Mouse (Mus musculus) brain, adult 2 months (tissue): ENCODE results near the gene Fxyd5.

Source experiments
- DNase-seq: peaks from one replicate; pipeline ENCODE4 v3.0.0; 2011; ENCODE audit warnings: low read depth, low spot score

Fxyd5 gene

GRCm38 (mm10) chr7:31040281-31041022, 1.8 kb downstream of the Fxyd5 start:
- no peak for DNase-seq

GRCm38 (mm10) chr7:31039011-31039410, 3.3 kb downstream of the Fxyd5 start:
- no peak for DNase-seq

DNA sequence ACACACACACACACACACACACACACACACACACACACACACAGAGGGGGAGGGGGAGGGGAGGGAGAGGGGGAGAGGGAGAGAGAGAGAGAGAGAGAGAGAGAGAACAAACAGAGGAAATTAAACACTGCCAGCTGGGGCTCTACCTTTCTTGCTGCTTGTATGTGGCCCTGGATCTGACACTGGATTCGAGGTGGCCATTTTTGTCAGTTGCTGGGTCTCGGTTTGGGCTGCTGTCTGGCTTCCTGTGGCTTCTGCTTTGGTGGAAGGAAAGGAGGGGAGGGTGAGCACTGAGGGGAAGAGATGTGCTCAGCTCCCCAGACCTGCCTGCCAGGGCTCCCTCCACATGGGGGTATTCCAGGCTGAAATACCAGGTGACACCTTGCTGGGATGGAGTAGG, 4.6 kb downstream of the Fxyd5 start:
- DNase-seq, result no peak

GRCm38 (mm10) chr7:31036917-31037316, 5.4 kb downstream of the Fxyd5 start:
- no peak for DNase-seq

- DNase-seq, result no peak
These were observed 7.0 kb downstream of the Fxyd5 start for GRCm38 (mm10) chr7:31035291-31035690.

GRCm38 (mm10) chr7:31034789-31035188, 7.5 kb downstream of the Fxyd5 start:
- DNase-seq, result peak; percentile 31

- DNase-seq, result no peak
These were observed 8.7 kb downstream of the Fxyd5 start for GRCm38 (mm10) chr7:31033409-31034165.

DNA sequence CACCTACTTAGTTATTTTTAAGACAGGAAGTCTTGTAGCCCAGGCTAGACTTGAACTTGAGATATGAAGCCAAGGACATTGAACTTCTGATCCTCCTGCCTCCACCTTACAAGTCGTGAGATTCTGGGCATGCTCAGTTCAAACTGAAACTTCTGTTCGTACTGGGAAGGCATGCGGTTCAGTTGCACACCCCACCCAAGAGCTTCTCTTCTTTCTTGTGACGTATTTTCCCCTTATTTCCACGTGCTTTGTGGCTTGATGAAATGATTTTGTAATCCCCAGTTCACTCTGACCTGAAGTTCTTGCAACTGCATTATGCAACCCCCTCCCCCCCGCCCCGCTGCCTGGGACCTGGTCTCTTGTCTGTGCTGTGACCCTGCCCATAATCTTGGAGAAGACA, 10.6 kb downstream of the Fxyd5 start:
- DNase-seq, result no peak

DNA sequence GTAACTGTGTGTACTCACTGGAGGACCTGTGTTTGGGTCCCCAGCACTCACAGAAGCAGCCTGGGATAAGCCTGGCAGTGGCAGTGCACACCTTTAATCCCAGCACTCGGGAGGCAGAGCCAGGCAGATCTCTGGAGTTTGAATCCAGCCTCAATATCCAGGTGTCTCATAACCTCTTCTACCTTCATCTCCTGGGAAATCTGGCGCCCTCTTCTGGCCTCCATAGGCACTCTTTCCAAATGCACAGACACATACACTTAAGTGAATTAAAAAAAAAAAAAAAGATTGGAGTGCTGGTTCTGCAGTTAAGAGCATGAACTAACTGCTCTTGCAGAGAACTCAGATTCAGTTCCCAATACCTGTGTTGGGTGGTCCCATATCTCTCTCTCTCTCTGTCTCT, 11.6 kb downstream of the Fxyd5 start:
- DNase-seq, result no peak

- no peak for DNase-seq
These were observed 13.7 kb downstream of the Fxyd5 start for GRCm38 (mm10) chr7:31028609-31029008.

- peak; percentile 93 for DNase-seq
These were observed 25.0 kb downstream of the Fxyd5 start for GRCm38 (mm10) chr7:31017104-31017901.

- no peak for DNase-seq
These were observed 29.3 kb downstream of the Fxyd5 start for GRCm38 (mm10) chr7:31012971-31013370.

- no peak for DNase-seq
These were observed 33.4 kb downstream of the Fxyd5 start for GRCm38 (mm10) chr7:31008889-31009288.

DNA sequence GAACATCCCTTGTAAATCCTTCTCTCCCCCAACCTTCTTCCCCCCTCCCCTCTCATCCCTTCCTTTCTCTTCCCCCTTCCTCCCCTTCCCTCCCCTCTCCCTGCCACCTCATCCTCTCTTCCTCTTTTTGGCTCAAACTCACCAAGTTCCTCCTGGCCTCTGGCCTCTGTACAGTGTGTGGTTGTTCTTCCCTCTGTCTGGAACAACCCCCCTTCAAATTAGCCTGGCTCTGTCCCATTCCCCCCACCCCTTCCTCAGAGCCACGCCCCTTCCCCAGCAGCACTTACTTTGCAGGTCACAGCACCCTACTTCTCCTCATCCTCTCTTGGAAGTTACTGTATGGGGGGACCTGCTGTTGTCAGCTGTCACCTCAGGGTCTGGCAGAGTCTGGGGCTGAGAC, 34.1 kb downstream of the Fxyd5 start:
- no peak for DNase-seq

DNA sequence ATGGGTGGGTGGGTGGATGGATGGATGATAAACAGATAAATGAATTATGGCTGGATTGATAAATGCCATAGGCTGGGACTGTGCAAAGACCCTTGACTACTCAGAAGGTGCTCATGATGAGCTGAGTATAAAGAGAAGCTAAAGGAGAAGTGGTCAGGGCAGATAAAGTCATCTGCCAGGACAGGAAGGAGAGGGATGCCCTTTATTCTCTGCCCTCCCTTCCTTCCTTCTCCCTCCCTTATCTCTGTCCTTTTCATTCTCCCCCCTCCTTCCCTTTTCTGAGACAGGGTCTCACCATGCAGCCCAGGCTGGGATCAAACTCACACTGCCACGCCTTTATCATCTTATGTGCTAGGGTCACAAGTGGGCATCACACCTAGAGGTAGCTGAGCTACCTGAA, 34.5 kb downstream of the Fxyd5 start:
- DNase-seq, result no peak

DNA sequence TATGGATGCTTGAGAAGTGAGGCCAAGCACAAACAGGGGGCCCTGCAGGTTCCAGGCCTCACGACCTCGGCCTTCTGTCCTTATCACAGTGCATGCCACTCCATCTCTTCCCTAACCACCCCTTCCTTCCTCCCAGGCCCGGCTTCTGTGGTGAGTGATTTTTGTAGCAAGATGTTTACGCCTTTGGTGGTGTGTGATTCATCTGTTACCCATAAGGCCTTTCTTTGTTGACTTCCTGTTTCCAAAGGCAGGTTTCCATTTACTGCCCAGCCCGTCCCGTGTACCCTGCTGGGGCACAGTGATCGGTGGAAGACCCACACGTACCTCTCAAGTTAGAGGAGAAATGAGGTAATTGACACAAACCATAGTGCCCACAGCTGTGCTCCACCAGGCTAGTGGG, 39.6 kb downstream of the Fxyd5 start:
- no peak for DNase-seq

- DNase-seq, result peak; percentile 75
These were observed 41.7 kb downstream of the Fxyd5 start for GRCm38 (mm10) chr7:31000505-31001020.

DNA sequence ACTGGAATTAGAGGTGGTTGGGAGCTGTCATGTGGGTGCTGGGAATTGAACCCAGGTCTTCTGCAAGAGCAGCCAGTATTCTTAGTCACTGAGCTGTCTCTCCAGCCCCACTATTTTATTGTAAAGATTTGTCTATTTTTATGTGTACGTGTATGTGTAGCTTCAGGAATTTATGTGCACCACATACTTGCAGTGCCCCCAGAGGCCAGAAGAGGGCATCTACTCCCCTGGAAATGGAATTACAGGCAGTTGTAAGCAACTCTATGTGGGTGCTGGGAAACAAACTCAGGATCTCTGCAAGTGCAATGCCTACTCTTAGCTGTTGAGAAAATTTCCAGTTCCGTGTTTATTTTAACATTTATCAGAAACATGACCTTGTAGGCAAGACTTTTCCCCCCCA, 45.8 kb downstream of the Fxyd5 start:
- DNase-seq, result no peak

DNA sequence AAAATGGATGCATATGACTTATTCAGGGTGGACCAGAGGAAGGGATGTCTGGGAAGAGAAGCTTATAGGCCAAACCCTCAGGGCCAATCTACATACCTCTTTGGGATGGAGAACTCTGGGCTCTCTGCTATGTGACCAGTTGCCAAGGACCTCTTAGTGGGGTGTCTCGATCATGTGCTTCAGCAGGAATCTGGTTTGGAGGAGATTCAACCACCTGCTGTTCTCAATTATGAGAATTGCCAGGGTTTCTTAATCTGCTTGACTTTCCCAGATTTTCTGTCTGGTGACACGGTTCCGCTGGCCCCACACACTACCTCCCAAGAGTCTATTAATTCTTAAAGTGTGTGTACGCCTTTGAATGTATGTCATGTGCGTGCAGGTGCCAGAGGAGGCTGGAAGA, 48.3 kb downstream of the Fxyd5 start:
- DNase-seq, result no peak

GRCm38 (mm10) chr7:30992148-30992547, 50.1 kb downstream of the Fxyd5 start:
- no peak for DNase-seq

GRCm38 (mm10) chr7:30988519-30989162, 53.6 kb downstream of the Fxyd5 start:
- no peak for DNase-seq

DNA sequence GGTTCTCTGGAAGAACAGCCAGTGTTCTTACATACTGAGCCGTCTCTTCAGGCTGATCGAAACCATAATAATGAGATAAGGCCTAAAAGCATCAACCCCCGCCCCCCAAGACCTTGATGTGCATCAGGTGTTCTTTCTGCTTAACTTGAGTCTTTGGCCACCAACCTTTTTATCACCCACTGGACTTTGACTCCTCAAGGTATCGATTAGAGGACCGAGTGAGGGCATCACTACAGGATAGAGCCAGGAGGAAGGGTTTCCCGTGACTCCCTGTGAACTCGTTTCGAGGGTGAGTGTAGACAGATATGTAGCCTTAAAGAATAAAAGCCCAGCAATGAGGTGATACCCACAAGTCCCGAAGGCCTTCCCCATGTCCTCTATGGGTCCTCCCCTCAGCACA, 56.9 kb downstream of the Fxyd5 start:
- no peak for DNase-seq
